Mouse (Mus musculus) CH12.LX (cell line): ENCODE measurements around the gene Als2cr12. TPM values are rescaled to one million over a fixed set of nuclear protein-coding genes. Genes with fewer than 3 reads are reported as not detected.

Experiments used
- DNase-seq: peaks from one replicate; pipeline ENCODE4 v3.0.0-alpha.2; 2013; ENCODE audit errors: extremely low read depth
- H3K27ac ChIP-seq: 2 replicates; pipeline ENCODE4 v1.5.1; 2012; ENCODE audit warnings: low read depth, mild to moderate bottlenecking, control low read depth, moderate library complexity; ENCODE audit not compliant: insufficient read depth
- H3K27me3 ChIP-seq: replicated peaks from 2 replicates; pipeline ENCODE3; 2012; ENCODE audit warnings: inconsistent platforms
- H3K36me3 ChIP-seq, 2 experiments: replicated peaks in 1 of 2; 2 replicates each; pipeline versions ENCODE3 to v1.6.1; 2012; ENCODE audit warnings: inconsistent platforms in 1 of 2, low read length in 1 of 2, mild to moderate bottlenecking in 1 of 2, mixed read lengths in 1 of 2, moderate library complexity in 1 of 2; ENCODE audit not compliant: control insufficient read depth in 1 of 2, insufficient read depth in 1 of 2
- H3K4me1 ChIP-seq, 2 experiments: 2 replicates each; pipeline ENCODE4 v1.6.1; 2012; ENCODE audit warnings: inconsistent platforms in 1 of 2, moderate library complexity in 1 of 2; ENCODE audit not compliant: insufficient read depth in 2 of 2, control insufficient read depth in 1 of 2
- H3K4me2 ChIP-seq: 2 replicates; pipeline ENCODE4 v1.6.1; 2012; ENCODE audit warnings: low read depth, mild to moderate bottlenecking, control low read depth; ENCODE audit not compliant: poor library complexity, insufficient read depth, severe bottlenecking
- H3K4me3 ChIP-seq, 3 experiments: fragments of 150-350 bp in 1 of 3; sonication (generic) in 1 of 3; replicated peaks in 1 of 3; 2 replicates each; pipeline versions ENCODE3 to v1.5.1; 2011 to 2012; ENCODE audit warnings: low read depth in 2 of 3, low read length in 2 of 3, mild to moderate bottlenecking in 2 of 3, moderate library complexity in 2 of 3, control low read depth in 1 of 3, improper control_type of control experiment in 1 of 3, inconsistent platforms in 1 of 3, mixed read lengths in 1 of 3; ENCODE audit not compliant: poor library complexity in 1 of 3
- H3K79me2 ChIP-seq: replicated peaks from 2 replicates; pipeline ENCODE4 v1.6.1; 2012; ENCODE audit warnings: mild to moderate bottlenecking, moderate library complexity; ENCODE audit not compliant: control insufficient read depth, poor library complexity, insufficient read depth, severe bottlenecking; ENCODE audit errors: extremely low read depth
- H3K9ac ChIP-seq: 2 replicates; pipeline ENCODE4 v1.6.1; 2012; ENCODE audit warnings: low read depth, mild to moderate bottlenecking, control low read depth, moderate library complexity; ENCODE audit not compliant: insufficient read depth
- H3K9me3 ChIP-seq: replicated peaks from 2 replicates; pipeline ENCODE3; 2012; ENCODE audit warnings: low read length, inconsistent platforms, mixed read lengths
- BHLHE40 ChIP-seq: IDR thresholded peaks from 2 replicates; pipeline ENCODE4 v1.6.1; 2011; ENCODE audit warnings: mild to moderate bottlenecking, low read depth, low read length, improper control_type of control experiment
- CHD1 ChIP-seq: IDR thresholded peaks from 2 replicates; pipeline ENCODE4 v1.6.1; 2012; ENCODE audit warnings: low read depth, low read length, improper control_type of control experiment, inconsistent platforms
- CHD2 ChIP-seq: IDR thresholded peaks from 2 replicates; pipeline ENCODE4 v1.6.1; 2011; ENCODE audit warnings: low read length, improper control_type of control experiment
- CTCF ChIP-seq, 2 experiments: IDR thresholded peaks in 1 of 2; conservative IDR thresholded peaks in 1 of 2; 2 replicates each; pipeline ENCODE4 v1.5.1; 2011 to 2012; ENCODE audit warnings: low read depth in 2 of 2, low read length in 2 of 2, improper control_type of control experiment in 1 of 2, inconsistent platforms in 1 of 2, mild to moderate bottlenecking in 1 of 2, moderate library complexity in 1 of 2
- E2F4 ChIP-seq: IDR thresholded peaks from 2 replicates; pipeline ENCODE4 v1.6.1; 2011; ENCODE audit warnings: low read depth, low read length, improper control_type of control experiment; ENCODE audit not compliant: insufficient replicate concordance
- ELF1 ChIP-seq: IDR thresholded peaks from 2 replicates; pipeline ENCODE4 v1.6.1; 2014; ENCODE audit warnings: low read depth, mild to moderate bottlenecking, inconsistent platforms, low read length, improper control_type of control experiment
- EP300 ChIP-seq: IDR thresholded peaks from 2 replicates; pipeline ENCODE4 v1.6.1; 2011; ENCODE audit warnings: low read length, improper control_type of control experiment
- ETS1 ChIP-seq: conservative IDR thresholded peaks from 2 replicates; pipeline ENCODE4 v1.6.1; 2012; ENCODE audit warnings: low read depth, mild to moderate bottlenecking, inconsistent platforms, low read length, improper control_type of control experiment, moderate library complexity
- GABPA ChIP-seq: IDR thresholded peaks from 2 replicates; pipeline ENCODE4 v1.6.1; 2012; ENCODE audit warnings: low read depth, low read length, improper control_type of control experiment, inconsistent platforms; ENCODE audit not compliant: insufficient replicate concordance
- HCFC1 ChIP-seq: IDR thresholded peaks from 2 replicates; pipeline ENCODE4 v1.6.1; 2012; ENCODE audit warnings: low read depth, mild to moderate bottlenecking, inconsistent platforms, low read length, improper control_type of control experiment
- IRF4 ChIP-seq: IDR thresholded peaks from 2 replicates; pipeline ENCODE4 v1.6.1; 2014; ENCODE audit warnings: low read depth, mild to moderate bottlenecking, inconsistent platforms, low read length, improper control_type of control experiment
- JUN ChIP-seq: IDR thresholded peaks from 2 replicates; pipeline ENCODE4 v1.6.1; 2011; ENCODE audit warnings: low read depth, mild to moderate bottlenecking, low read length, improper control_type of control experiment, moderate library complexity; ENCODE audit not compliant: insufficient read depth
- JUND ChIP-seq: conservative IDR thresholded peaks from 2 replicates; pipeline ENCODE4 v1.6.1; 2011; ENCODE audit warnings: low read depth, low read length, improper control_type of control experiment
- KAT2A ChIP-seq: IDR thresholded peaks from 2 replicates; pipeline ENCODE4 v1.6.1; 2012; ENCODE audit warnings: low read length, improper control_type of control experiment, inconsistent platforms; ENCODE audit not compliant: insufficient replicate concordance
- MAFK ChIP-seq: IDR thresholded peaks from 2 replicates; pipeline ENCODE4 v1.6.1; 2011; ENCODE audit warnings: low read length, improper control_type of control experiment; ENCODE audit not compliant: insufficient replicate concordance
- MAX ChIP-seq: IDR thresholded peaks from 2 replicates; pipeline ENCODE4 v1.6.1; 2011; ENCODE audit warnings: low read length, improper control_type of control experiment
- MAZ ChIP-seq: IDR thresholded peaks from 2 replicates; pipeline ENCODE4 v1.6.1; 2012; ENCODE audit warnings: low read depth, mild to moderate bottlenecking, inconsistent platforms, low read length, improper control_type of control experiment, moderate library complexity
- MEF2A ChIP-seq: IDR thresholded peaks from 2 replicates; pipeline ENCODE4 v1.6.1; 2014; ENCODE audit warnings: low read depth, mild to moderate bottlenecking, inconsistent platforms, low read length, improper control_type of control experiment, borderline replicate concordance
- MXI1 ChIP-seq: IDR thresholded peaks from 2 replicates; pipeline ENCODE4 v1.6.1; 2011; ENCODE audit warnings: mild to moderate bottlenecking, low read depth, low read length, improper control_type of control experiment
- MYC ChIP-seq: IDR thresholded peaks from 2 replicates; pipeline ENCODE4 v1.6.1; 2011; ENCODE audit warnings: low read depth, mild to moderate bottlenecking, improper control_type of control experiment, low read length
- NELFE ChIP-seq: IDR thresholded peaks from 2 replicates; pipeline ENCODE4 v1.6.1; 2011; ENCODE audit warnings: low read depth, low read length, improper control_type of control experiment
- NRF1 ChIP-seq: IDR thresholded peaks from 2 replicates; pipeline ENCODE4 v1.6.1; 2014; ENCODE audit warnings: low read depth, mild to moderate bottlenecking, inconsistent platforms, low read length, improper control_type of control experiment, moderate library complexity
- PAX5 ChIP-seq: IDR thresholded peaks from 2 replicates; pipeline ENCODE4 v1.6.1; 2012; ENCODE audit warnings: low read length, inconsistent platforms, mixed read lengths
- POLR2A ChIP-seq: IDR thresholded peaks from 2 replicates; pipeline ENCODE4 v1.6.1; 2011; ENCODE audit warnings: low read depth, mild to moderate bottlenecking, improper control_type of control experiment, low read length
- POLR2AphosphoS2 ChIP-seq: IDR thresholded peaks from 2 replicates; pipeline ENCODE4 v1.6.1; 2011; ENCODE audit warnings: low read depth, low read length, improper control_type of control experiment
- RAD21 ChIP-seq: IDR thresholded peaks from 2 replicates; pipeline ENCODE4 v1.6.1; 2011; ENCODE audit warnings: low read depth, mild to moderate bottlenecking, low read length, improper control_type of control experiment, moderate library complexity
- RCOR1 ChIP-seq: conservative IDR thresholded peaks from 2 replicates; pipeline ENCODE4 v1.6.1; 2012; ENCODE audit warnings: low read depth, mild to moderate bottlenecking, inconsistent platforms, low read length, improper control_type of control experiment
- SIN3A ChIP-seq: IDR thresholded peaks from 2 replicates; pipeline ENCODE4 v1.6.1; 2012; ENCODE audit warnings: low read length, improper control_type of control experiment, inconsistent platforms
- SMC3 ChIP-seq: IDR thresholded peaks from 2 replicates; pipeline ENCODE4 v1.6.1; 2011; ENCODE audit warnings: low read depth, low read length, improper control_type of control experiment
- TBP ChIP-seq: conservative IDR thresholded peaks from 2 replicates; pipeline ENCODE4 v1.6.1; 2011; ENCODE audit warnings: low read depth, low read length, improper control_type of control experiment
- TCF12 ChIP-seq: IDR thresholded peaks from 2 replicates; pipeline ENCODE4 v1.6.1; 2014; ENCODE audit warnings: low read depth, mild to moderate bottlenecking, inconsistent platforms, low read length, improper control_type of control experiment
- UBTF ChIP-seq: IDR thresholded peaks from 2 replicates; pipeline ENCODE4 v1.6.1; 2012; ENCODE audit warnings: low read depth, mild to moderate bottlenecking, inconsistent platforms, low read length, improper control_type of control experiment, moderate library complexity
- USF1 ChIP-seq: IDR thresholded peaks from 2 replicates; pipeline ENCODE4 v1.6.1; 2014; ENCODE audit warnings: low read depth, mild to moderate bottlenecking, inconsistent platforms, low read length, improper control_type of control experiment
- USF2 ChIP-seq: conservative IDR thresholded peaks from 2 replicates; pipeline ENCODE4 v1.6.1; 2011; ENCODE audit warnings: low read depth, low read length, improper control_type of control experiment
- ZC3H11A ChIP-seq: IDR thresholded peaks from 2 replicates; pipeline ENCODE4 v1.6.1; 2012; ENCODE audit warnings: low read depth, mild to moderate bottlenecking, inconsistent platforms, low read length, improper control_type of control experiment
- ZKSCAN1 ChIP-seq: IDR thresholded peaks from 2 replicates; pipeline ENCODE4 v1.6.1; 2012; ENCODE audit warnings: low read depth, inconsistent platforms, low read length, improper control_type of control experiment, borderline replicate concordance
- ZMIZ1 ChIP-seq: IDR thresholded peaks from 2 replicates; pipeline ENCODE4 v1.6.1; 2012; ENCODE audit warnings: low read depth, mild to moderate bottlenecking, inconsistent platforms, low read length, improper control_type of control experiment
- ZNF384 ChIP-seq: IDR thresholded peaks from 2 replicates; pipeline ENCODE4 v1.6.1; 2012; ENCODE audit warnings: low read depth, low read length, improper control_type of control experiment, inconsistent platforms
- dilution Hi-C: fragments of 300-500 bp; cut with MboI; formaldehyde crosslinking; loops from 2 replicates; pipeline ENCODE4 v1.14.3; 2020; ENCODE audit warnings: low sequenced_read_pairs; ENCODE audit not compliant: extremely low pct_unique_long_range_greater_than_20kb, extremely low pct_ligation_motif_present
- in situ Hi-C: fragments of 300-500 bp; cut with MboI; formaldehyde crosslinking; loops from 3 replicates; pipeline ENCODE4 v1.14.3; 2019; ENCODE audit warnings: low sequenced_read_pairs, low pct_ligation_motif_present, low pct_unique_long_range_greater_than_20kb, mixed read lengths
- polyA plus RNA-seq: library from polyadenylated mRNA; unstranded; fragments of >175 nt; gene quantifications from 2 replicates; pipeline ENCODE4 v1.2.1, GENCODE M21; 2012; ENCODE audit warnings: low read depth; ENCODE audit not compliant: insufficient read length
- total RNA-seq, 2 experiments: library from RNA; depleted of rRNA; stranded (reverse); fragments of 300-350 nt in 1 of 2; fragments of >200 nt in 1 of 2; gene quantifications; 2 replicates each; pipeline ENCODE4 v1.2.3; 2012 to 2014

The Als2cr12 gene
- total and polyA plus RNA-seq, 3 experiments: 0.33 TPM; not detected in 2

GRCm38 (mm10) chr1:58725767-58726166 is 30.0 kb upstream of the Als2cr12 start:
- dilution Hi-C loops: no loop called here
- DNase-seq: peak; percentile 83
- peaks cover 15 to 50% of the 10 kb centered on the region in 2 experiments; a peak in 3 of 4 replicates for H3K4me1 ChIP-seq
- peak overlapping the region; percentile 96 for H3K9ac ChIP-seq
- H3K36me3 ChIP-seq: peaks cover 7 to 18% of the 10 kb centered on the region in 2 experiments
- H3K4me3 ChIP-seq: peak overlapping the region; percentile 61 to 73 (median 68)
- peak overlapping the region; percentile 97 for H3K27ac ChIP-seq
- H3K27me3 ChIP-seq: no peaks in the 10 kb centered on the region
- peak overlapping the region; percentile 80 for H3K4me2 ChIP-seq
- in situ Hi-C loops: no loop called here
- H3K9me3 ChIP-seq: no peaks in the 10 kb centered on the region
- H3K79me2 ChIP-seq: peaks cover 48% of the 10 kb centered on the region
- TF ChIP-seq ZKSCAN1: no peak
- TF ChIP-seq ZC3H11A: no peak
- peak; percentile 62; the same call in 1 of the 2 replicates for TF ChIP-seq IRF4
- peak; percentile 14; the same call in 1 of the 2 replicates for TF ChIP-seq HCFC1
- TF ChIP-seq RAD21: no peak
- TF ChIP-seq CHD2: peak; percentile 84
- TF ChIP-seq SIN3A: peak; percentile 87
- TF ChIP-seq TBP: peak; percentile 87
- no peak for TF ChIP-seq USF2
- TF ChIP-seq ZMIZ1: no peak
- no peak for TF ChIP-seq USF1
- TF ChIP-seq RCOR1: no peak
- no peak for TF ChIP-seq CTCF (conservative IDR thresholded peaks at IDR 0.05 in 1 of 2, IDR thresholded peaks at IDR 0.05 in 1 of 2; ENCODE audit: low read depth in 2 of 2, low read length in 2 of 2)
- TF ChIP-seq JUN: no peak
- no peak for TF ChIP-seq KAT2A
- no peak for TF ChIP-seq E2F4
- TF ChIP-seq MEF2A: peak; percentile 68; the same call in 1 of the 2 replicates
- peak; percentile 70 for TF ChIP-seq ZNF384
- TF ChIP-seq SMC3: no peak
- TF ChIP-seq NELFE: no peak
- no peak for TF ChIP-seq UBTF
- TF ChIP-seq POLR2AphosphoS2: no peak
- TF ChIP-seq ETS1: peak; percentile 86
- no peak for TF ChIP-seq CHD1
- peak; percentile 58; the same call in 1 of the 2 replicates for TF ChIP-seq TCF12
- TF ChIP-seq MXI1: peak; percentile 70; the same call in 1 of the 2 replicates
- peak; percentile 45; the same call in 1 of the 2 replicates for TF ChIP-seq MAFK
- TF ChIP-seq MYC: 0 out of 2 replicates have a peak, but pooled peaks have one; percentile 56
- no peak for TF ChIP-seq NRF1
- no peak; the same call in 1 of the 2 replicates for TF ChIP-seq MAX
- TF ChIP-seq EP300: no peak; the same call in 1 of the 2 replicates
- no peak for TF ChIP-seq GABPA
- TF ChIP-seq JUND: no peak
- TF ChIP-seq BHLHE40: peak; percentile 93
- no peak for TF ChIP-seq PAX5
- no peak for TF ChIP-seq ELF1
- TF ChIP-seq POLR2A: peak; percentile 73
- no peak; the same call in 1 of the 2 replicates for TF ChIP-seq MAZ
